Mouse (Mus musculus) large intestine, adult 2 months (tissue): ENCODE results near the gene Slc50a1. TPM values are rescaled to one million over a fixed set of nuclear protein-coding genes. Genes with fewer than 3 reads are reported as not detected.

Source experiments
- DNase-seq: peaks from one replicate; pipeline ENCODE4 v3.0.0-alpha.2; 2012; ENCODE audit warnings: low read depth, low spot score
- WGBS: fragments of 180-500 bp; shearing (Covaris S2); methylation state at CpG from one replicate; pipeline ENCODE4 v1.1.7; 2018; 5-methylcytosine and 5-hydroxymethylcytosine counted together
- polyA plus RNA-seq: library from polyadenylated mRNA; depleted of rRNA; stranded (reverse); fragments of >200 nt; gene quantifications from 2 replicates; pipeline ENCODE4 v1.2.3, GENCODE M21; 2012

Slc50a1 gene
- polyA plus RNA-seq, 1 experiment: 123 TPM

GRCm38 (mm10) chr3:89242331-89242895, 28.0 kb downstream of the Slc50a1 start:
- no peak for DNase-seq
- 62% methylated on average over 9 of the region's 9 CpGs for WGBS

DNA sequence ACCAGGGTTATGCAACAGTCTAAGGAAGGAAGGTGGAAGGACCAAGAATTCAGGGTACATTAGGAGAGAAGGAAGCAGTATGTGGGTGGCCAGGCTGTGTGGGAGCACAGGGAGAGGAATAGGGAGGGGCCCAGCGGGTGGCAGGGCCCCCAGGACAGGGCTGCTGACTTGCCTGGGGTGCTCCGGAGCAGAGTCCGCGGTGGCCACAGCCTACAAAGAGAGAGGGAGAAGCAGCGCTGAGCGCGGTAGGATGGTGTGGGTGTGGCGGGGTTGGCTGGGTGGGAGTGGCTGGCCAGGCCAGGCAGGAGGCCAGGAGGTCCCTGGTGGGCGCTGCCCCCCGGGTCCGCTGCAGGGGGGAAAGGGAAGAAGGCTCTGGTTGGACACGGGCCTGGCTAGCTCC, 31.9 kb downstream of the Slc50a1 start:
- 39% methylated on average over 12 of the region's 12 CpGs for WGBS
- DNase-seq: no peak

DNA sequence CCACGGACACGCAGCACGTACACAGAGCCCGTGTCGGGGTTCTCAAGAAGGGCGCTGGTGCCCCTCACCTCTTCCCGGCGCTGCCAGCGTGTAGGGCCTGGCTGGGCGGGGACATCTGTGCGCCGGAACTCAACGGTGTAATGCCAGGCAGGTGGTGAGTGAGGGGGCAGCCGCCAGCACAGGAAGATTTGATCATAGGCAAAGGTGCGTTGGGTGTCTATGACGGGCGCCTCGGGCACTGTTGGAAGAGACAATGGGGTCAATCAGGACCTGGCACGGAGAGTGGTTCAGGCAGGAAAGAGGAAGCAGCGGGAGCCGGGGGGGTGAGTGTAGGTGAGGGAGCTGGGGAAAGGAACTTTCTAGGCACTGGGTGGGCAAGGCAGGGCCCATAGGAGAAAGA, 32.7 kb downstream of the Slc50a1 start:
- 47% methylated on average over 21 of the region's 21 CpGs for WGBS
- DNase-seq: no peak

GRCm38 (mm10) chr3:89236516-89236915, 33.9 kb downstream of the Slc50a1 start:
- DNase-seq: no peak
- WGBS: 81% methylated on average over 10 of the region's 10 CpGs

GRCm38 (mm10) chr3:89233562-89234110, 36.7 kb downstream of the Slc50a1 start:
- DNase-seq: no peak
- 23% methylated on average over 14 of the region's 14 CpGs for WGBS

- DNase-seq: no peak
- 36% methylated on average over 6 of the region's 6 CpGs for WGBS
These were observed 37.8 kb downstream of the Slc50a1 start for GRCm38 (mm10) chr3:89232614-89233013.

- DNase-seq: no peak
- WGBS: 46% methylated on average over 16 of the region's 16 CpGs
These were observed 38.5 kb downstream of the Slc50a1 start for GRCm38 (mm10) chr3:89231772-89232275.

GRCm38 (mm10) chr3:89231345-89231744, 39.0 kb downstream of the Slc50a1 start:
- 30% methylated on average over 7 of the region's 7 CpGs for WGBS

DNA sequence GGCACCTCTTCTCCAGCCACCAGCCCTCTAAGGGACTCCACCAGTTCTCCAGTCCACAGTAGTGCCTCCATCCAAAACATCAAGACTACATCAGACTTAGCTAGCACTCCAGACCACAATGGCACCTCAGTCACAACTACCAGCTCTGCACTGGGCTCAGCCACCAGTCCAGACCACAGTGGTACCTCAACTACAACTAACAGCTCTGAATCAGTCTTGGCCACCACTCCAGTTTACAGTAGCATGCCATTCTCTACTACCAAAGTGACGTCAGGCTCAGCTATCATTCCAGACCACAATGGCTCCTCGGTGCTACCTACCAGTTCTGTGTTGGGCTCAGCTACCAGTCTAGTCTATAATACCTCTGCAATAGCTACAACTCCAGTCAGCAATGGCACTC, 39.8 kb downstream of the Slc50a1 start:
- 85% methylated on average over 2 of the region's 2 CpGs for WGBS
- no peak for DNase-seq

More at GRCm38 (mm10) chr3:89231345-89231744, 39.0 kb downstream of the Slc50a1 start:
- DNase-seq: no peak

DNA sequence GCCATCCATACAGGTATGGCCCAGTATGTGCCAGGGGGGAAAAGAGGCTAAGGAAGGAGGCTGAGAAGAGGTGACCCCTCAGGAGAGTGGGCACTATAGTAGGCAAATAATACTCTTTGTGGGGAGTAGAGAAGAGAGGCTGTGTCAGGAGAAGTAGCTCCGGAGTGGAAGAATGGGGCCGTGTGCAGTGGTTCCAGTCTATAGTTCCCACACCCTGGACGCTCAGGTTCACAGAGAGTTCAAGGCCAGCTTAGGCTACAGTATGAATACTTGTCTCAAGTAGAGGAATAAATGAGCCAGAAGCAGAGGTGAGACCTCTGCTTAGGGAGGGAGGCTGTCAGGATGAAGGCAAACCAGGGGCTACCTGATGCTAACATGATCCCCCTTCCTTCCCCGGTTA, 41.1 kb downstream of the Slc50a1 start:
- 63% methylated on average over 4 of the region's 4 CpGs for WGBS
- DNase-seq: no peak

DNA sequence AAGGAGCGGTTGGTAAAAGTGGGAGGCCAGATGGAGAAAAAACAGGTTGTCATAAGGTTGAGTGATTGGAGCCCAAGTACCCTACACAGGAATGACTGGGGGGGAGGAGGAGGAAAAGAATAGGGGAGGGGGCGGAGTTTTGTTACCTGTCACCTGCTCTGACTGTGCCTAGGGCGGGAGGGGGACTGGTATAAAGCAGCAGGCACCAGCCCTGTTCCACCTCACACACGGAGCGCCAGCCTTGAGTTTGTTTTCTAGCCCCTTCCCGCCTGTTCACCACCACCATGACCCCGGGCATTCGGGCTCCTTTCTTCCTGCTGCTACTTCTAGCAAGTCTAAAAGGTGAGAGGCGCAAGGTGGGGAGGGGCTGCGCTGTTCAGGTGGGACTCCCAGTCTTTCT, 41.5 kb downstream of the Slc50a1 start, which contains the start of gene Muc1:
TSS of gene Muc1 (plus strand) at position 222 of the 400 bp plus-strand sequence.
- no peak for DNase-seq
- 43% methylated on average over 10 of the region's 10 CpGs for WGBS

- no peak for DNase-seq
- under 1% methylated on average over 20 of the region's 20 CpGs for WGBS
These were observed 42.2 kb downstream of the Slc50a1 start for GRCm38 (mm10) chr3:89228180-89228549.

GRCm38 (mm10) chr3:89227307-89228179, 42.8 kb downstream of the Slc50a1 start:
- 5% methylated on average over 41 of the region's 41 CpGs for WGBS
- DNase-seq: no peak

- no peak for DNase-seq
- WGBS: 24% methylated on average over 21 of the region's 21 CpGs
These were observed 43.5 kb downstream of the Slc50a1 start, which contains the start of gene Mtx1 for GRCm38 (mm10) chr3:89226900-89227299. Gene Mtx1, minus strand, starts transcription at chr3:89227088.

- WGBS: 76% methylated on average over 11 of the region's 11 CpGs
- DNase-seq: no peak
These were observed 44.0 kb downstream of the Slc50a1 start for GRCm38 (mm10) chr3:89226361-89226760.

GRCm38 (mm10) chr3:89225918-89226317, 44.5 kb downstream of the Slc50a1 start:
- 79% methylated on average over 4 of the region's 4 CpGs for WGBS
- no peak for DNase-seq

GRCm38 (mm10) chr3:89225321-89225815, 45.0 kb downstream of the Slc50a1 start:
- DNase-seq: no peak
- 79% methylated on average over 12 of the region's 12 CpGs for WGBS

DNA sequence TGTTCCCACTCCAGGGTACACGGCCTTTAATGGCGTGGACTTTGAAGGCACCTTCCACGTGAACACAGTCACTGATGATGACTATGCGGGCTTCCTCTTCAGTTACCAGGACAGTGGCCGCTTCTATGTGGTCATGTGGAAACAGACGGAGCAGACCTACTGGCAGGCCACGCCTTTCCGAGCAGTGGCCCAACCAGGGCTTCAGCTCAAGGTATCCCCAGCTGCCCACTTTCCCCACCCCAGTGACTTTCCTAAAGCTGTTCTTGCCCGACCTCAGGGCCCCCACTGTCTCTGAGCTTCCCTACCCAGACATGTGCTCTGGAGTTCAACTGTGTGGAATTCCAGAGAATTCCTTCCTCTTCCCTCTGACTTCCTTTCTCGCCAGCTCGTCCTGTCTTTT, 45.6 kb downstream of the Slc50a1 start:
- WGBS: 81% methylated on average over 11 of the region's 11 CpGs
- DNase-seq: no peak

DNA sequence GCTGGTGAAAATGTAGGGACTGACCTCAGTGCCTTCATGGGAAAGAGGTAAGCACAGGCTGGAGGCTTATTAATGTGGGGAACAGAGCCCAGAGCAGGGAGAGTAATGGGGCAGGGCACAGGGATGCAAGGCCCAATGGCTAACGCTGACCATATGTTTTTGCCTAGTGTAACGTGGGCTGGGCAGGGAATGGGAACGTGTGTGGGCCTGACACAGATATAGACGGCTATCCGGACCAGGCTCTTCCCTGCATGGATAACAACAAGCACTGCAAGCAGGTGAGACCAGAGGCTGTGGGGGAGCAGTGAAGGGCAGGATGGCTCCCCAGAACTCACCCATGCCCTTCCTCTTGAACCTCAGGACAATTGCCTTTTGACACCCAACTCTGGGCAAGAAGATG, 49.2 kb downstream of the Slc50a1 start:
- 83% methylated on average over 5 of the region's 5 CpGs for WGBS
- no peak for DNase-seq

- no peak for DNase-seq
- WGBS: 60% methylated on average over 8 of the region's 8 CpGs
These were observed 50.8 kb downstream of the Slc50a1 start for GRCm38 (mm10) chr3:89219546-89219945.
